Mouse (Mus musculus) embryonic fibroblast, embryonic 13.5 days (primary cell): ENCODE data around the gene Edn1.

ENCODE experiments used
- CTCF ChIP-seq: IDR thresholded peaks from 2 replicates; pipeline ENCODE4 v1.5.1; 2011; ENCODE audit warnings: mild to moderate bottlenecking, control low read depth, low read length, moderate library complexity, borderline replicate concordance; ENCODE audit not compliant: insufficient read depth
- POLR2A ChIP-seq: IDR thresholded peaks from 2 replicates; pipeline ENCODE4 v1.6.1; 2011; ENCODE audit warnings: low read depth, mild to moderate bottlenecking, control low read depth, low read length, moderate library complexity

GRCm38 (mm10) chr13:42255105-42255504, 46.2 kb upstream of the Edn1 start:
- TF ChIP-seq CTCF (no peak), POLR2A (no peak)
